Mouse (Mus musculus) right cerebral cortex, postnatal 4 days (tissue): Measurements from ENCODE around the gene Gm6358.
"Not testable (repeated sequence)": the region's sequence is repeated elsewhere in the genome, so short reads cannot be mapped to it uniquely, and the experiment has no call there.

Experiments
- DNase-seq: peaks from one replicate; pipeline ENCODE4 v3.0.0-alpha.2; 2022

Gene Gm6358

GRCm38 (mm10) chr16:89140551-89140950 lies at the start of gene Gm6358:
Gene Gm6358 (plus strand): TSS chr16:89140851.
- no peak for DNase-seq

- DNase-seq, result no peak
These were observed 10.1 kb downstream of the Gm6358 start, which contains the start of gene Gm10061 for GRCm38 (mm10) chr16:89150786-89151185. Gene Gm10061 (plus strand): TSS chr16:89151086.

DNA sequence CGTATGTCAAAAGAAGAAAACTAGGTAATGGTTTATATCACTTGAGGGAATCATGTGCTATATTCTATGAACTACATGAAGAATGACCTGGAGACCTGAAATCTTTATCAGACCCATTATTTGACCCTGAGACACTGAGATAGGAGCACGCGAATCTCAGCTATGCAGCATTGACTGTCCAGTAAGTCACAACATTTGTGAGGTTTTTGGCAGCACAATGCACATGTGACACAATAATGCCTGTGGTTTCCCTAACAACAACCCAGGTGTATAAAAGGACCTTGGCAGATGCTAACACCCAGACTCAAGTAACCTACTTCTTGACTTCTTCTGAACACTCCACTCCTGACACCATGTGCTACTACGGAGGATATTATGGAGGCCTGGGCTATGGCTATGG lies 17.0 kb downstream of the Gm6358 start, which contains the start of gene Gm9789:
Gene Gm9789 (plus strand): TSS at position 301 of the 400 bp plus-strand sequence.
- no peak for DNase-seq

DNA sequence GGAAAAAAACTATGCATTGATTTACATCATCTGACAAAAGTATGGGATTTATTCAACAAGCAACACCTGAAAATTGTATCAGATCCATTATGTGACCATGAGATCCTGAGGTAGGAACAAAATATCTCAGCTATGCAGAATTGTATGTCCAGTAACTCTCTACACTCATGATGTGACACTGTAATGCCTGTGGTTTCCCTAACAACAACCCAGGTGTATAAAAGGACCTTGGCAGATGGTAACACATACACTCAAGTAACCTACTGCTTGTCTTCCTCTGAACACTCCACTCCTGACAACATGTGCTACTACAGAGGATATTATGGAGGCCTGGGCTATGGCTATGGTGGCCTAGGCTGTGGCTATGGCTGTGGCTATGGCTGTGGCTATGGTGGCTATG lies 28.5 kb downstream of the Gm6358 start, which contains the start of gene Gm7735:
Gene Gm7735 (plus strand): TSS at position 301 of the 400 bp plus-strand sequence.
- not testable (repeated sequence) for DNase-seq

DNA sequence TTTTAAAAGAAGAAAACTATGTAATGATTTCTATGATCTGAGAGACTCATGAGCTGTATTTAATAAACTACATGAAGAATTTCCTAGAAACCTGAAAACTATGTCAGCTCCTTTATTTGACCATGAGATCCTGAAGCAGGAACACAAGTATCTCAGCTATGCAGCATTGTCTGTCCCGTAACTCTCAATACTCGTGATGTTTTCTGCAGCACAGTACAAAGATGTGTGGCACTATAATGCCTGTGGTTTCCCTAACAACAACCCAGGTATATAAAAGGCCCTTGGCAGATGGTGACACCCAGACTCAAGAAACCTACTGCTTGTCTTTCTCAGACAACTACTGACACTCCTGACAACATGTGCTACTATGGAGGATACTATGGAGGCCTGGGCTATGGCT lies 33.8 kb downstream of the Gm6358 start, which contains the start of gene 1110057P08Rik:
Gene 1110057P08Rik (plus strand): TSS at position 301 of the 400 bp plus-strand sequence.
- no peak for DNase-seq

GRCm38 (mm10) chr16:89188621-89189020 lies 48.0 kb downstream of the Gm6358 start:
- no peak for DNase-seq
